Mouse (Mus musculus): ENCODE measurements around the gene Snupn.

- TF ChIP-seq CTCF (IDR thresholded peaks at IDR 0.05; ENCODE audit: control insufficient read depth, insufficient read depth, low read length) (no peak), POLR2A (IDR thresholded peaks at IDR 0.05; ENCODE audit: borderline replicate concordance, control insufficient read depth, low read depth, low read length) (no peak)
Measured at GRCm38 (mm10) chr9:56961591-56961990, 10.9 kb downstream of the Snupn start.
